Mouse (Mus musculus) megakaryocyte, embryonic 14.5 days (primary cell): ENCODE measurements at regions not wholly inside any gene's neighbourhood (a gene's known extent, or its start where the extent isn't known, plus 50 kb on each side); places are given as distances from the start of the nearest gene placed in this dataset.

ENCODE experiments used
- FLI1 ChIP-seq: IDR thresholded peaks from 2 replicates; pipeline ENCODE4 v1.6.1; 2012; ENCODE audit warnings: low read length, inconsistent platforms, mixed read lengths
- GATA1 ChIP-seq: IDR thresholded peaks from 3 replicates; pipeline ENCODE4 v1.6.1; 2012; ENCODE audit warnings: mixed read lengths, low read length, inconsistent platforms, borderline replicate concordance

DNA sequence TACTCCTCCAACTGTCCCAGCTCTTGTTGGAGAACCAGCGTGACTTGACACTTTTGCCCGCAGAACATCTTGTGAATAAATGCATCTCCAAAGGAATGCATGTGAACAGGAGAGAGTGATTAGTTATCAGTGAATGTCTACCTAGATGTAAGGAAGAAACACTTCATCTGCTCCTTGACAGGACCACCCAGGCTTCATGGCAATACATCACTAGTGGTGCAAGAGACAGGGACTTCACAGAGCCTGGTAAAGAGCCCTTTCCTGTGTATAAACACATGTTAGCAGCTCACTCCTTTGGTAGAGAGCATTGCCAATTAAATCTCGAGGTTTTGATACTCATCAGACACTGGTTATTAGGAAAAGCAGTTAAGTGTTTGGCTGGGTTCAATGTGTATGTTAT, 229.3 kb upstream of the Tet2 start:
- TF ChIP-seq GATA1 (no peak), FLI1 (no peak)
